Mouse (Mus musculus): ENCODE results near the gene Clec14a.

DNA sequence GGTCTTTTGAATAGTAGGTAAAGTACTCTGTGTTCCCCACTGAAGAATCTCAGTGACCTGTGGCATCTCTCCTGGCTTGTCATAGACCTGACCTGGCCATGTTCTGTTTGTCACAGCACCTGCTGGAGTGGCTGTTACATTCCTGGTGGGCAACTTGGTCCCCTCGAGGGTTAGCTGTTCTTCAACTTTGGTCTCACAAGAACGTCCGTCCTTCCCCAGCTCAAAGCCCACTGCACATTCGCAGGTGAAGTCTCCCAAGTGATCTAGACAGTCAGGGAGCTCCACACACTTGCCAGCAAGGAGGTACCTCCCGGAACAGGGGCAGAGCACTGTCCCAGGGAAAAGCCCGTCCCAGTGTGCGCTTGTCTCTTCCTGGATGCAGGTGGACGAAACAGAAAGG is 1.3 kb downstream of the Clec14a start:
- no peak for TF ChIP-seq ELF1 (IDR thresholded peaks at IDR 0.05; ENCODE audit: low read depth, low read length)
- no peak for TF ChIP-seq NELFE (IDR thresholded peaks at IDR 0.05; ENCODE audit: low read depth, low read length)
- TF ChIP-seq CTCF (conservative IDR thresholded peaks at IDR 0.05 in 1 of 2, IDR thresholded peaks at IDR 0.05 in 1 of 2; ENCODE audit: low read depth in 2 of 2, low read length in 2 of 2): no peak

Data from CH12.LX (cell line).